Mouse (Mus musculus) ES-Bruce4 (cell line): ENCODE data around the gene Tmem178. TPM values are rescaled to one million over a fixed set of nuclear protein-coding genes. Genes with fewer than 3 reads are reported as not detected.

Experiments
- H3K27ac ChIP-seq: 2 replicates; pipeline ENCODE4 v1.5.1; 2012; ENCODE audit warnings: low read length, inconsistent platforms; ENCODE audit not compliant: insufficient read depth
- H3K27me3 ChIP-seq: 2 replicates; pipeline ENCODE4 v1.6.1; 2012; ENCODE audit warnings: mild to moderate bottlenecking, low read length, inconsistent platforms; ENCODE audit not compliant: control insufficient read depth, poor library complexity, insufficient read depth, severe bottlenecking
- H3K36me3 ChIP-seq: 2 replicates; pipeline ENCODE4 v1.6.1; 2012; ENCODE audit warnings: inconsistent platforms, mild to moderate bottlenecking, low read length, moderate library complexity; ENCODE audit not compliant: control insufficient read depth, poor library complexity, insufficient read depth, severe bottlenecking
- H3K4me1 ChIP-seq: one replicate; pipeline ENCODE4 v1.8.1; 2011; ENCODE audit warnings: low read length; ENCODE audit not compliant: control insufficient read depth, insufficient read depth
- H3K4me3 ChIP-seq: 2 replicates; pipeline ENCODE4 v1.5.1; 2011; ENCODE audit warnings: low read depth, mild to moderate bottlenecking, low read length
- H3K9ac ChIP-seq: 2 replicates; pipeline ENCODE4 v1.6.1; 2012; ENCODE audit warnings: low read depth, mild to moderate bottlenecking, inconsistent platforms; ENCODE audit not compliant: poor library complexity, severe bottlenecking
- H3K9me3 ChIP-seq: replicated peaks from 2 replicates; pipeline ENCODE4 v1.6.1; 2012; ENCODE audit warnings: mild to moderate bottlenecking, low read length, inconsistent platforms; ENCODE audit not compliant: control insufficient read depth, poor library complexity, insufficient read depth, severe bottlenecking
- CTCF ChIP-seq: IDR thresholded peaks from one replicate; pipeline ENCODE4 v1.8.1; 2011; ENCODE audit warnings: low read depth, low read length
- EP300 ChIP-seq: IDR thresholded peaks from 2 replicates; pipeline ENCODE4 v1.6.1; 2011; ENCODE audit warnings: low read depth, low read length; ENCODE audit not compliant: insufficient read depth
- POLR2A ChIP-seq: IDR thresholded peaks from one replicate; pipeline ENCODE4 v1.8.1; 2011; ENCODE audit warnings: low read length; ENCODE audit not compliant: insufficient read depth
- polyA plus RNA-seq: library from polyadenylated mRNA; stranded (reverse); fragments of >200 nt; gene quantifications from 2 replicates; pipeline ENCODE4 v1.2.4, GENCODE M21; 2011; ENCODE audit warnings: low read depth; ENCODE audit not compliant: missing spikeins, insufficient read depth, insufficient read length

Tmem178 gene
- polyA plus RNA-seq, 1 experiment: not detected

DNA sequence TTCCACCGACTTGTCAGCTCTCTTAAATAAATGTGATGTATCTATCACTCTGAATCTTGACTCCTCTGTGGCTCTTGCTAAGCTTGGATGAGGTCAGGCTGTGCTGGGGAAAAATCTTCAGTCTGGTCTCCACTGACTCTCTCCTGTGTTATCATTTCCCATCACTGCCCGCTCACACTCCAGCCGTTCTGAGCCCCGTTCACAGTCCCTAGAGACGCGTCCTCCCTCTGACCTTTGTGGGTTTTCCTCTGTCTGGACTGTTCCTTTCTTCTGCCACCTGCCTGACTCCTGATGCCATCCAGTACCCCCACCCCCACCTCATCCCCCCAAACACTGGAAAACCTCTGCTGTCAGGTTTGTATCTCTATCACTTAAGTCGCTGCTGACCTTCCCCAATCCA, 23.0 kb downstream of the Tmem178 start:
- peaks cover 4% of the 10 kb centered on the region for H3K4me1 ChIP-seq
- no peak overlapping the region for H3K9ac ChIP-seq
- no peaks in the 10 kb centered on the region for H3K9me3 ChIP-seq
- no peaks in the 10 kb centered on the region for H3K36me3 ChIP-seq
- no peak overlapping the region for H3K4me3 ChIP-seq
- H3K27ac ChIP-seq: no peak overlapping the region
- no peak for TF ChIP-seq EP300
- TF ChIP-seq CTCF: no peak
- TF ChIP-seq POLR2A: no peak
- no peaks in the 10 kb centered on the region for H3K27me3 ChIP-seq

DNA sequence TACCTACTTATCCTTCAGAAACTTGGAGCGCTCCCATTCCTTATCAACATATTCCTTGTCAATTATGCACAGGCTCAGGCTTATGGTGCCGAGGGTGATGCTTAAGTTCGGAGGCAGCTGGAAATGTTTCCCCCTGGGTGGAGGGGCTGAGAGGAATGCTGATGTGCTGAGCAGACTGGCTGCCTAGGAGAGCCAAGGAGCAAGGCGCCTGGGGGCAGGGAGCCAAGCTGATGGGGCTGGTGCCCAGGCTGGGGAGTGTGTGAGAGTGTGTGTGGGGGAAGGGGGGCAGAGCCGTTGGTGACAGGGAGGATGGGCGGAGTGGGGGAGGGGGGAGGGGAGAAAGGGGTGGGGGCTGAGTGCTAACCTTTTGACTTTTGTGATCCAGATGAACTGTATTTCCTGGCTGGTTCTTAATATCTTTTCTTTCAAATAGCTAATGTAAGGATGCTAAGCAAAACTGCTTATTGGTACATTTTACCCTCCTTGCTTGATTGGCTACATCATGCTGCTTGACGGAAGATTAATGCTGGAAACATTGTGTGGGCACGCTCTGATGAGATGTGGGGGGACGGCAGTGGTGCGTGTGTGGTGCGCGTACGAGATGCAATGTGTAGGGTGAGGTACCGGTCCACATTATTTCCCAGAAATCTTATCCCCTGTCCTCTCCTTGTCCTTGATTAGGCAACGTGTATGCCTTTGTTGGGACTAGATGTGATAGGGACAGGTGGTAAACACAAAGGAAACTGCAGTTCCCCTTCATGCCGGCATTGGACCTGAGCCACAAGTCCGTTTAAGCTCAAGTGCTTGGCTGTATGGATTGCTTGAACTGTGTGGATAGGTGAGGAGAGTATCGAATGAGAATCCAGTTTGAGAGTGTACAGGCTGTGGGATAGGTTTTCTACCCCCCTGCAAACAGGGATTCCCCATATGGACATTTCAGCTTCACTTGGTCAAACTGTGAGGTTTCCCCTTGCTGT, 25.5 kb downstream of the Tmem178 start:
- H3K27me3 ChIP-seq: no peaks in the 10 kb centered on the region
- no peak overlapping the region for H3K4me3 ChIP-seq
- no peak overlapping the region for H3K9ac ChIP-seq
- H3K4me1 ChIP-seq: peaks cover 4% of the 10 kb centered on the region
- H3K36me3 ChIP-seq: no peaks in the 10 kb centered on the region
- H3K9me3 ChIP-seq: peaks cover 4% of the 10 kb centered on the region
- no peak overlapping the region for H3K27ac ChIP-seq
- no peak for TF ChIP-seq POLR2A
- TF ChIP-seq EP300: no peak
- no peak for TF ChIP-seq CTCF

DNA sequence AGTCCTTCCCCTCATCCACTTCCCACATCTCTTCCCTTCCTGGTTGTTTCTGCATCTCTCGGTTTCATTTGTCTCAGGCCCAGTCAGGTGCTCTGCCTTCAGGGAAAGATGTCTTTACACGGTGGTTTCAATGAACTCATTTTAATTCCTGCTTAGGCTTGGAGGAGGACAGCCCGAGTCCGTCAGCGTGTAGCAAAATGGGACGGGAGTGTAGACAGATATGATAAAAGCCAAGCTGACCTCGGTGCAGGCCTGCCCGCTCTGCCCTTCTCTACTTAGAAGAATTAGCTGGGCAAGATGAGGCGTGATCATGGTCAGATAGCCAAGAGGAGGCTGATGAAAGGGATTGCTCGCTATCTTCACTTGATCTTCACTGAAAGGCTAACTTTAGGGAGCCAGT, 26.3 kb downstream of the Tmem178 start:
- no peak overlapping the region for H3K27ac ChIP-seq

DNA sequence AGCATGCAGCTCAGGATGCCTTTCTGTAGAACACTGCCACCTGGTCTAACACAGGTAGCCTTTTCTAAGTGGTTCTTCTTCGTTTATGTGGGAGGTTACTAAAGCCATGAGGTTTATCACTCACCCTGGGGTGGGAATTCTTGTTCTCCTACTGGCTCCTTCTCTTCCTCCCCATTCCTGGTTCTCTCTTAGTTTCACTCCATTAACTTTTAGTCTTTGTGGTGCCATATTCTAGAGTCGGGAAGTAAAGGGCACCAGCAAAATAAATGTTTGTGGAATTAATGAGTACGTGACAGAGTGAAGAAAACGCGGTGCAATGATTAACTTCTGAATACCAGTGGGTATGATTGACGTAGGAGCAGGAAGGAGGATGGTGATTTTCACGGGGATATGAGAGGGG, 28.5 kb downstream of the Tmem178 start:
- no peak for TF ChIP-seq EP300
- no peak for TF ChIP-seq POLR2A
- no peak for TF ChIP-seq CTCF
- no peak overlapping the region for H3K4me3 ChIP-seq
- no peak overlapping the region for H3K9ac ChIP-seq
- peaks cover 4% of the 10 kb centered on the region for H3K4me1 ChIP-seq
- no peak overlapping the region for H3K27ac ChIP-seq
- no peaks in the 10 kb centered on the region for H3K27me3 ChIP-seq
- H3K9me3 ChIP-seq: peaks cover 8% of the 10 kb centered on the region
- H3K36me3 ChIP-seq: no peaks in the 10 kb centered on the region

More for the DNA sequence above, 26.3 kb downstream of the Tmem178 start:
- Histone ChIP-seq H3K9me3 (peaks cover 8% of the 10 kb centered on the region), H3K4me3 (no peak overlapping the region), H3K27me3 (no peaks in the 10 kb centered on the region), H3K4me1 (peaks cover 4% of the 10 kb centered on the region), H3K9ac (no peak overlapping the region), H3K36me3 (no peaks in the 10 kb centered on the region)
- TF ChIP-seq POLR2A (no peak), EP300 (no peak), CTCF (no peak)

DNA sequence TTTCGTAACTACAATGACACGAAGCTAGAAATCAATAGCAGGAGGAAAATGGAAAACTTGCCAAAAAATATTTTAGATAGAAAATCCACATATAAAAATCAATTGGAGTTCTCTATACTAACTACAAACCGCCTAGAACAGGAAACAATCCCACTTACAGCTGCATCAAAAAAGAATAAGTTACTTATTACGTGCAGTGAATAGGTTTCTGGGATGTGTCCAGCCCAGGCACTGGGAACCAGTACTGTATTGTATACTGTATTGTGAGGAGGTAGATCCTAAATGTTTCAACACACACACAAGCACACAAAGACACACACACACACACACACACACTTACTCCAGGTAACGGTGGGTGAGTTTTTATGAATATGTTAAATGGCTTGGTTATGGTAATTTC, 32.8 kb downstream of the Tmem178 start:
- H3K36me3 ChIP-seq: no peaks in the 10 kb centered on the region
- H3K9me3 ChIP-seq: peaks cover 8% of the 10 kb centered on the region
- H3K9ac ChIP-seq: no peak overlapping the region
- H3K4me3 ChIP-seq: no peak overlapping the region
- TF ChIP-seq EP300 (no peak), POLR2A (no peak), CTCF (no peak)
- no peak overlapping the region for H3K27ac ChIP-seq
- no peaks in the 10 kb centered on the region for H3K27me3 ChIP-seq
- H3K4me1 ChIP-seq: no peaks in the 10 kb centered on the region

DNA sequence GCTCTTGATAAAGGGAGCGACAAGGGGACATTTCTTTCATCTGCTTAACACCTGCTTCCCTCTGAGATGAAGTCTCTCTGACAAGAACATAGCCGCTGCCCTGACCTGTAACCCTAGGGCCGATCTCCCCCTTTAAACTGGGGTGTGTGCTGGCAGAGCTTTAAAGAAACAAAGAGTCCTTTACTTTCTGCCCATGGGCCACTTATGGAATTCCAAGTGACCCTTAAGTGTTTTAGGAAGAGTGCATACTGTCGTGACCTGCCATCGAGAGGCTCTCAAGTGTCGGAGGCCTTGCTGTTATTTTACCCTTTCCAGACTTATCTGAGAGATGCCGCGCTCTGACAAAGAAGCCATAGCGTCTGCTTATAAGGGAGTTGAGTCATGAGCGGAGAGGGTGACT, 35.7 kb downstream of the Tmem178 start:
- H3K4me3 ChIP-seq: no peak overlapping the region
- no peaks in the 10 kb centered on the region for H3K27me3 ChIP-seq
- H3K9me3 ChIP-seq: peaks cover 3% of the 10 kb centered on the region
- H3K36me3 ChIP-seq: no peaks in the 10 kb centered on the region
- no peak overlapping the region for H3K9ac ChIP-seq
- H3K4me1 ChIP-seq: no peaks in the 10 kb centered on the region
- TF ChIP-seq POLR2A (no peak), EP300 (no peak), CTCF (no peak)
- H3K27ac ChIP-seq: no peak overlapping the region
